Mouse (Mus musculus) heart, postnatal 14 days (tissue): ENCODE measurements around the gene Rffl. TPM values are rescaled to one million over a fixed set of nuclear protein-coding genes. Genes with fewer than 3 reads are reported as not detected.
"Not testable (repeated sequence)": the region's sequence is repeated elsewhere in the genome, so short reads cannot be mapped to it uniquely, and the experiment has no call there.

Source experiments
- DNase-seq, 2 experiments: peaks; one replicate each; pipeline ENCODE4 v3.0.0; 2021 to 2022
- intact Hi-C: fragments of 180-260 bp; cut with DNase I; formaldehyde crosslinking; loops from one replicate; pipeline ENCODE4 v1.15.1; 2025
- total RNA-seq, 2 experiments: library from RNA; stranded (reverse); gene quantifications; 2 replicates each; pipeline ENCODE4 v1.2.3; 2021

Gene Rffl
- total RNA-seq, 2 experiments from 2014 or later, result 5.0 to 6.5 TPM

DNA sequence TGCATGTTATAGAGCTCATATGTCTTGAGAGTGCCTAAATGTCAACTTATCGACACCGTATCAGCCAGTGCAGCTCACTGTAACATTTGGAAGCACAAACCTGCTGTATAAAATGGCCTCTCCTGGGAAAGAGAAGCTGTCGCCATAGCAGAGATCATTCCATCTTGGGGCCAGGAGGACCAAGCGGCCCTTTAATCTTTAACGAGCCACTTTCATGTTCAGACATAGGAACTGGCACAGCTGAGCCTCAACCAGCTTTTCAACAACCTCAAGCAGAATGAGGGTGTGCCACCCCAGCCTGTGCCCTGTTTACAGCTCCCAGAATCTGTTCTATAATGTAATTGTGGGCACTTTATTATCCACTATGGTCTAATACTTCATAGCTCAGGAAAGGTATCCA is 20.8 kb downstream of the Rffl start:
- intact Hi-C loops, result no loop called here
- no peak for DNase-seq

DNA sequence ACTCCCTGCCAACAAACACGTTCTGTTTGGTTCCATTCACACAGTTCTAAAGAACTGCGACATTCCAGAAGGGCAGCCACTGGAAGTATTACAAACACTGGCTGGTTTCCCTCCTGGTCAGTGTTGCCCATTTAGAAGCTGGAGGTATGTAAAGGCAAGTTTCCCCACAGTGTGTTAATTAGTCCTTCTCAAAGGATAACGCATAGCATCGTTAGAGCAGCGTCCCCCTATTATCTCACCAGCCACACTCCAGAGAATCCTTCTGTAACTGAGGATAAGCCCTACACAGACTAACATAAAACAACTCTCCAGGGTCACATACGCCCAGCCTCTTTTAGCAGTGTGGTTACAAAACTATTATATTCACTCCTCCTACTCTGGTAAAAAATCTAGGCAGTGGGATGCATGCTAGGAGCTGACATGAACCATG is 23.4 kb downstream of the Rffl start:
- DNase-seq, result no peak
- intact Hi-C loops, result no loop called here

- intact Hi-C loops, result no loop called here
- DNase-seq, result no peak
Measured at GRCm38 (mm10) chr11:82846938-82847337, 24.1 kb downstream of the Rffl start.

DNA sequence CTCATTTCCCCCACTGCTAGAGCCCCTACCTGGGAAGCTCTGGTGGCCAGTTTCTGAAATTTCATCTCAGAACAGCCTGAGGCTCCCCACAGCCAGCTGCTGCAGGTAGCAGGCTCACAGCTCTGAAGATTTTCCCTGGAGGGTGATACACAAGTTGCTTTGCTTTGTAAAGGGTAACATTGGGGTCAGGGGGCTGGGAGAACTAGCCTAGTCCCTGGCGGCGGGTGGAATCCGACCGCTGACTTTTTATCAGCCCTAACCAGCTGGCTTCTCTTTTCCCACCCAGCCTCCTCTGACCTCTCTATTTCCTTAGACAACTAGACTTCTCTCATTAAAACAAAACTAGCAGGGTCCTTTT is 25.0 kb downstream of the Rffl start:
- intact Hi-C loops, result no loop called here
- DNase-seq, result no peak

DNA sequence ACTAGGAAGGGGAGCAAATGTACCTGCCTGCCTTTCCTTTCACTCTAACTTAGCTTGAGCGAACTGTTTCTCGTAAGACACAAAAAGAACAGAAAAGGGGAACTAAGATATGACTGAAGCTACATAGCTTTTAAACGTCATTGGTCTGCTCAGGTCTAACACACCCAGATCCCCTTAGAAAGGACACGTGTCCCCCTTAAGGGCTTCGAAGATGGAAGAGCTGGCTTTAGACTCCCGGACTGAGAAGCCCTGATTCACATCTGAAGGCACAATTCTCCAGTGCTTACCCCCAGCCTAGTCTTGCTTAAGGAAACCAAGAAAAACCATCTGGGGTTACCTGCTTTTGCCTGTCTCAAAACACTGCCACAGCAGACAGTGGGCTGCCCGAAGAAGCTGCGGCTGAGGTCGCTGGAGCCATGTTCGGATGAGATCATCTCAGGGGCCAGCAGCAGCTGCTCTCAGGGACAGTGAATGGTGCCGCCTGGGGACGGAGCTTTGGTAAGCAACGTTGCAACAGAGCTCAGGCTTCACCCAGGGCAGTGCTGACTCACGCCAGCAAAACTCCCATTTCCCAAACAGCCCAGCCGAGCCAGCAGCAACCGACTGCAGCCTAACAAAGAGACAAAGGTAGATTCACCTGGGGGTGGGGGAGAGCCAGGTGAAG is 25.5 kb downstream of the Rffl start:
- intact Hi-C loops, result no loop called here
- peak; percentile 67 to 70 for DNase-seq

DNA sequence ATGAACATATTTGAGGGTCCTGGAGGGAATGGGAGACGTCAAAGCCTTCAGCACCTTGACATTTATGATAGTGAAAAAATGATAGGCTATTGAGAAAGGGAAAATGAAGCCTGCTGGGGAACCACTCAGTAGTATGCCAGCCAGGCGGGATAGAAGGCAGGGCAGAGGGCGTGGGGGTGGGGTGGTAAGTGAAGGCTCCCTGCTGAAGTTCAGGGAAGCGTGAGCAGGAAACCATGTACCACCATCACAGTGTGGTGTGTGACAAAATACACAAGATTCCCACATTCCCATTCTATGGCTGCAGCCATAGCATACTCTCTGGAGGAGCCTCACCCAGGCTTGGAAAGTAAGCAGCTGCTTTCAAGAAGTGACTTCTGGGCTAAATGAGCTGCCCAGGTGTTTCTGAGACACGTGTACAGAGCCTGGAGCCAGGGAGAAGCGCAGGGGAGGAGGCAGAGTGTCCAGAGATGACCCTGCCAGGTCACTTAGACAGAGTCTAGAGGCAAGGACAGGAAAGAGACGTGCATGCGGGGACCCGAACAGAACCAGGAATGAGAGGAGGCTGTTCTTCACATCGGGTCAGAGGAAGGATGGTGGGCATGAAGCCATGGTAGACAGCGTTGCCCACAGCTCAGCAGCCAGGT is 26.1 kb downstream of the Rffl start:
- no peak for DNase-seq
- intact Hi-C loops, result no loop called here

- DNase-seq, result no peak
- intact Hi-C loops, result no loop called here
Measured at GRCm38 (mm10) chr11:82838511-82838910, 32.5 kb downstream of the Rffl start.

DNA sequence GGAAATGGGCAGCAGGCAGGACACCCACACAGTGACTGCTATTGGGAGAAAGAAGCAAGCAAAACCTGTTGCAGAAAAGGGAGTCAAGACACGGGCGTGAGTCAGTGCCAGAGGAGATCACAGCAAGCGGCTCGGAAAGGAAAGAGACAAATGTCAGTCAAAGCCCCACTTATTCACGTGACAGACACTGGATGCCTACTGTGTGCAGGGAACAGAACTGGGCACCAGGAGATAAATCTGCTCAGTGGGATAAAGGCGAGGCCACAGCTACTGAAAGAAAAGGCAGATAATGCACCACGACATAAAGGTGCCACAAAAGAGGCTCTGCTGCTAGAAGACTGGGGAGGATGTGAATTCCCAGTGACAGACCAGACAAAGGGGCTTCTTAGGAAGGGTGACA is 33.2 kb downstream of the Rffl start:
- intact Hi-C loops, result no loop called here
- no peak for DNase-seq

DNA sequence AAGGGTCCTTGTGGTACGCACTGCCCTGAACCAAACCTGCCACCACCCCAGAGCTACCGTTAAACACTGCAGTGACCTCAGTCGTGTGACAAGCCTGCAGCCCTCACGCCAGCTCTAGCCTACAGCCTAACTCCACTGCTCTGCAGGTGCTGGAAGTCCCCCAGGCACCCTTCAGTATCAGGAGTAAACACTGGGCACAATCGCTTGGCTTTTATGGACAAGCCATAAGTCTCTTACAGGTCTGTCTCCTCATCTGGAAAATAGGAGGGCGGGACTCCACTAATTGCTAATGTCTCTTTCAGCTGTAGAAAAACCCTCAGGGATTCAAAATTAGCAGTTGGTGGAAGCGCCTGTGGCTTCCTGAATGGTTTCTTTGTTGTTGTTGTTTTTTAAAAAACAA is 33.8 kb downstream of the Rffl start:
- peak in 1 of 2 experiments; percentile 18 for DNase-seq
- intact Hi-C loops, result no loop called here

GRCm38 (mm10) chr11:82835616-82836432 is 35.2 kb downstream of the Rffl start:
- no peak for DNase-seq
- intact Hi-C loops, result no loop called here

DNA sequence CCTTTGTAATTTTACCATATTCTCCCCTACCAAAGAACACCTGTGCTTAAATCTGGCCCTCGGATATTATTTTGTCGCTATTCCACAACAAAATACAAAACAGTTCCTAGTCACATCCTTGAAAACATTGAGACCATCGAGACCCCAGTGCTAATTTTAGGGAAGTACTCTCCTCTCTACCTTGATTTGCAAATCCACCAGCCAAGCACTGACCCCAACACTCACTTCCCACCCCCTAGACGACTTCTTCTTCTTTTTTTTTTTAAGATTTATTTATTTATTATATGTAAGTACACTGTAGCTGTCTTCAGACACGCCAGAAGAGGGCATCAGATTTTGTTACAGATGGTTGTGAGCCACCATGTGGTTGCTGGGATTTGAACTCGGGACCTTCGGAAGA is 36.7 kb downstream of the Rffl start:
- DNase-seq, intact Hi-C loops: not testable (repeated sequence)

DNA sequence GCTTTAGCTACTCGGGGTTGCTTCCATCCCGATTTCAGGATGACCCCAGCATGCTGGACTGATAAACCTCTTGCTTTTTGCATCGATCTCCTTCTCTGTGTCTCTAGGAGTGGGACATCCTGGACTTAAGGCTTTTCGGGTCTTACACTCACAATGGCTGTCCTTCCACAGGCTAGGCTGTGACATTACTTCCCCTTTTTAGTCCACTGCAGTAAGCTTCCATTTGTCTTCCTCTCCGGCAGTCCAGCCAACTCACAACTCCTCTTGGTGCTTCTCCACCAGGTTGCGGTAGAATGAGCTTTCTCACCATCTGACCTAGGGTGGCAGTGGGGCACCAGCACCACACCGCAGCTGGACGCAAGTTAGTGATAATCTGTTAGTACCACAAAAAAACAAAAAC is 37.1 kb downstream of the Rffl start:
- intact Hi-C loops, result no loop called here
- no peak for DNase-seq

DNA sequence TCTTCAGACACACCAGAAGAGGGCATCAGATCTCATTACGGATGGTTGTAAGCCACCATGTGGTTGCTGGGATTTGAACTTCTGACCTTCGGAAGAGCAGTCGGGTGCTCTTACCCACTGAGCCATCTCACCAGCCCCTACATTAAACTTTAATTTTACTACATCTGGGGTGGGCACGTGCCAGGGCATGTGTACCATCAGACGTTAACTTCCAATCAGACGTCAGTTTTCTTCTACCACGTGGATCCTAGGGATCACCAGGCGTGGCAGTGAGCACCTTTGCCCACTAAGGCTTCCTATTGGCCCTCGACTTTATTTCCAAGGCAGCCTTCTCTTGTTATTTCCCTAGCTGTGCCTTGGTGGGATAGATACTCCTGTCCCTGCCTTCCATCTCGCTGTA is 38.6 kb downstream of the Rffl start:
- DNase-seq, intact Hi-C loops: not testable (repeated sequence)

- no peak for DNase-seq
- intact Hi-C loops, result no loop called here
Measured at GRCm38 (mm10) chr11:82831008-82831893, 39.8 kb downstream of the Rffl start.

- no peak for DNase-seq
- intact Hi-C loops, result no loop called here
Measured at GRCm38 (mm10) chr11:82826818-82827217, 44.2 kb downstream of the Rffl start.

DNA sequence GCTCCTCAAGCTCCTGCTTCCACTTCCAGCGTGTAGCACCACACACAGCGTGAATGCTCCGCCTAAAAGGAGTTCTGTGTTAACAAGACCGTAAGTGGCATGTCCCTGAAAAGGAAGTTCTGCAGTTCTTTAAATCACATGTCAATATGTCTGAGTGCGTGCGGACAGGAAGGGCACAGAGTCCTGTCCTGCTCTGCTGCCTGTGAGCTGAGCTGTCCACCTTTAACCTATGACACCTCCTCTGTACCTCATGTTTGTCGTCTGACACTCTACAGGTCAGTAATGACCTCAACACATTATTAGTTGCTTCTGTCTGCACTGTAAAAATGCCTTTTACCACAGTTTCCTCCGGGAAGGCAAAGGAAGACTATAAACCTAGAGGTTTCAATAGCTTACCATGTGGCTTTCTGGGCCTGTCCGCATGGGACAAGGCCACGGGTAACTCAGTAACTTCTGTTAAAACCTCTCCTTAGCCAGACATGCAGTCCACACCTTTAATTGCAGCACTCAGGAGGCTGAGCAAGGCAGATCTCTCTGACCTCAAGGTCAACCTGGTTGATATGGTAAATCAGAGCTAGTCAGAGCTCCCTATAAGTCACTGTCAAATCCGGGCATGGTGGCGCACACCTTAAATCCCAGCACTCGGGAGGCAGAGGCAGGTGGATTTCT is 50.1 kb downstream of the Rffl start:
- intact Hi-C loops, result no loop called here

DNA sequence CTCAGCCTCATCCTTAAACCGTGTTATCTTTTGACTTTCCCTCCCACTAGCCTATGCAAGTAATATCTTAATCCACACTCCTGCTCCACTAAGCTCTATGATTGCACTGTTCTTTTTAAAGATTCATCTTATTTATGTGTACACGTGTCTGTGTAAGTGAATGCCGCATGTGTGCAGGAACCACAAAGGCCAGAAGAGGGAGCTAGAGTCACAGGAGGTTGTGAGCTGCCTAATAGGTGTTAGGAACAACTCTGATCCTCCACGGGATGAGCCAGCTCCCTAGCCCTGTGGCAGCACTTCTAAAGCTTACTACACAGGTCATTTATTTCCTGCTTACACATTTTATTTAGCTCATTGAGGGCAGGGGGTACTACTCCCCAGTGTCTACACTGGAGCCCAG is 51.7 kb downstream of the Rffl start:
- intact Hi-C loops, result loop anchor here (1.0 kb wide), 1 partner anchor 51 kb away; no protein-coding TSS in a partner anchor
- DNase-seq, result peak; percentile 57 to 74

More for the DNA sequence above, 50.1 kb downstream of the Rffl start:
- no peak for DNase-seq

GRCm38 (mm10) chr11:82808485-82808884 is 62.5 kb downstream of the Rffl start:
- peak; percentile 15 to 23 for DNase-seq
- intact Hi-C loops, result no loop called here

DNA sequence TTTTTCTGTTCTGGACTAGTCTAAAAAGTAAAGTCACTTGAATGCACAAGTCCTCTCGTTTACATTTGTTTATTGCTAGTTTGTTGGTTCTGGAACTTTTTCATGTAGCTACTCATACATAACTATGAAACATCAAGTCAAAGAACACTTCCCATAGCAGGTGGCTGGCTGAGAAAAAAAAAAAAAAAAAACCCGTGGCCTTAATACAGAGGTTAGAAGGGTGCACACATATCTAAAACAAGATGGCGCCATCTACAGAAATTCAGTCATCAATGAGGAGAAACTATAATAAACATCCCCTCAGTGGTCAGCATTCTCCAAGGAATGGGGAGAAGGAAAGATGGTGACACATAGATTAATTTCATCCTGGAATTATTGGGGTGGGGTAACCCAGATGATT is 63.6 kb downstream of the Rffl start:
- no peak for DNase-seq
- intact Hi-C loops, result no loop called here

DNA sequence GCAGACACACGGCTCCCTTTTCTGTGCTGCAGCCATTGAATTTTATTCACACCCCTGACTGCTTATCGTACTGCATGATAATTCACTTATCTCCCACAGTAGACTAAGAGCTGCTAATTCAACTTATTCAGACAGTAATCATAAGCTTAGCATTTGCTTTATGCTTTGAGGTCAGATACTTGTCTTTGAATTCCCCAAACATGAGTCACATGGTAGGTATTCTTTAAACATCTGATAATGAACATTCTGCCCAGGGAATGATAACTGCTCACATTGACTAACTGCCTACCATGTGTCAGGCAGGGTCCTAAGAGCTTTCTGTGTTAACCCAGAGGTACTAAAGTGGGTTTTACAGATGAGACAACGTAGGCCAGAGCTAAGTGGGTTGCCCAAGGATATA is 64.4 kb downstream of the Rffl start:
- intact Hi-C loops, result no loop called here
- no peak for DNase-seq
